Mouse (Mus musculus): ENCODE data around the gene Rnf145.
"Not testable (repeated sequence)": the region's sequence is repeated elsewhere in the genome, so short reads cannot be mapped to it uniquely, and the experiment has no call there.

The Rnf145 gene

GRCm38 (mm10) chr11:44561476-44562015 lies 42.8 kb downstream of the Rnf145 start:
- no peak for DNase-seq (ENCODE audit: extremely low spot score, low read depth, low spot score)

GRCm38 (mm10) chr11:44562389-44563135 lies 43.8 kb downstream of the Rnf145 start:
- no peak for DNase-seq (ENCODE audit: extremely low spot score, low read depth, low spot score)

- no peak for DNase-seq (ENCODE audit: extremely low spot score, low read depth, low spot score)
These were observed 45.6 kb downstream of the Rnf145 start for GRCm38 (mm10) chr11:44564245-44564864.

GRCm38 (mm10) chr11:44564940-44565339 lies 46.2 kb downstream of the Rnf145 start:
- no peak for DNase-seq (ENCODE audit: extremely low spot score, low read depth, low spot score)

- DNase-seq (ENCODE audit: extremely low spot score, low read depth, low spot score) = not testable (repeated sequence)
These were observed 51.6 kb downstream of the Rnf145 start for GRCm38 (mm10) chr11:44570336-44570735.

- no peak for DNase-seq (ENCODE audit: extremely low spot score, low read depth, low spot score)
These were observed 54.0 kb downstream of the Rnf145 start for GRCm38 (mm10) chr11:44572781-44573180.

- no peak for DNase-seq (ENCODE audit: extremely low spot score, low read depth, low spot score)
These were observed 54.6 kb downstream of the Rnf145 start for GRCm38 (mm10) chr11:44573396-44573795.

- no peak for DNase-seq (ENCODE audit: extremely low spot score, low read depth, low spot score)
These were observed 55.6 kb downstream of the Rnf145 start for GRCm38 (mm10) chr11:44574391-44574790.

GRCm38 (mm10) chr11:44574820-44575219 lies 56.1 kb downstream of the Rnf145 start:
- no peak for DNase-seq (ENCODE audit: extremely low spot score, low read depth, low spot score)

GRCm38 (mm10) chr11:44577911-44578310 lies 59.1 kb downstream of the Rnf145 start:
- no peak for DNase-seq (ENCODE audit: extremely low spot score, low read depth, low spot score)

- DNase-seq (ENCODE audit: extremely low spot score, low read depth, low spot score) = peak; percentile 10
These were observed 62.5 kb downstream of the Rnf145 start for GRCm38 (mm10) chr11:44581277-44581683.

- DNase-seq (ENCODE audit: extremely low spot score, low read depth, low spot score) = peak; percentile 92
These were observed 67.4 kb downstream of the Rnf145 start for GRCm38 (mm10) chr11:44586047-44586696.

GRCm38 (mm10) chr11:44593016-44593415 lies 74.3 kb downstream of the Rnf145 start:
- no peak for DNase-seq (ENCODE audit: extremely low spot score, low read depth, low spot score)

GRCm38 (mm10) chr11:44594768-44595167 lies 76.0 kb downstream of the Rnf145 start:
- DNase-seq (ENCODE audit: extremely low spot score, low read depth, low spot score) = no peak

GRCm38 (mm10) chr11:44606881-44607280 lies 88.1 kb downstream of the Rnf145 start:
- DNase-seq (ENCODE audit: extremely low spot score, low read depth, low spot score) = no peak

- DNase-seq (ENCODE audit: extremely low spot score, low read depth, low spot score) = no peak
These were observed 89.9 kb downstream of the Rnf145 start for GRCm38 (mm10) chr11:44608646-44609045.

- DNase-seq (ENCODE audit: extremely low spot score, low read depth, low spot score) = no peak
These were observed 92.4 kb downstream of the Rnf145 start for GRCm38 (mm10) chr11:44610971-44611781.

GRCm38 (mm10) chr11:44612156-44612555 lies 93.4 kb downstream of the Rnf145 start:
- DNase-seq (ENCODE audit: extremely low spot score, low read depth, low spot score) = no peak

- DNase-seq (ENCODE audit: extremely low spot score, low read depth, low spot score) = no peak
These were observed 94.1 kb downstream of the Rnf145 start for GRCm38 (mm10) chr11:44612681-44613410.
